Mouse (Mus musculus): ENCODE data around the gene Tmem185a. TPM values are rescaled to one million over a fixed set of nuclear protein-coding genes. Genes with fewer than 3 reads are reported as not detected.
"Not testable (repeated sequence)": the region's sequence is repeated elsewhere in the genome, so short reads cannot be mapped to it uniquely, and the experiment has no call there.

The Tmem185a gene
- polyA plus RNA-seq, 1 experiment from 2014 or later: 39.3 TPM

DNA sequence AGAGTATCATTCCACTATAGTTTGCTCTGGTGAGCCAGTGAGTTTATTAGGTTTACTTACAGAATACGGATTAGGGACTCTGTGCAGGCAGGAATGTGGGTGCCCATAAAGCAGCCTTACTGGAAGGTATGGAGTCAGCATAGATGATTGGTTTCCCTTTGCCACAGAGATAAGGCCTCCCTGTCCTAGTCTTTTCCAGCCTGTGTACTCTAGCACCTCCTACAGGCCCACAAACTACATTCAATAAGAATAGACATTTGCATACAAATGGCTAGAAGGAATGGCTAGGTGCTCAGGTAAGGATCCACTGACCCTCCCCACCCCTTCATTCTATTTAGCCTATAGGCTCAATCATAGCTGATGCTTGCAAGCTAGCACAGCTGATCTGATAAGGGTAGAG lies 24.6 kb downstream of the Tmem185a start:
- ATAC-seq (ENCODE audit: low FRiP score, low TSS enrichment): not testable (repeated sequence)

DNA sequence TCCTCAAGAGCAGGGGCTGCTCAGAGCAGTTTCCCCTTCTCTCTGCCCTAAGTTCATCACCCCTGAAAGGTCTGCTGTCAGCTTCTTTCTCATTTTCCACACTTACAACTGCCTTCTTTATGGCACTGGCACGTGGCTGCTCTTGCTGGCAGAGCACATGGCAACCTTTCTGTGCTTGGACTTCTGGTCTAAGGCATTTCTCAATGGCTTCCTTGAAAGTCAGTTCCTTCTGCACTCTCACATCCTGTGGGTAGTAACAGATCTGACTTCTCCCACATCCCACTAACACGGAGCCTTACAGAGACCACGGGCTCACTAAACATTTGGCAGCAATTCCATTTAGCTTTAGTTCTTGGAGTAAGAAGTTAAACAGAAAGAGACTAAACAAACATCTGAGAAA lies 51.5 kb downstream of the Tmem185a start:
- ATAC-seq (ENCODE audit: low FRiP score, low TSS enrichment); H3K27ac ChIP-seq (ENCODE audit: low read depth, low read length); H3K4me1 ChIP-seq (ENCODE audit: control insufficient read depth, insufficient read depth, low read length); H3K9me3 ChIP-seq (ENCODE audit: control insufficient read depth, low read length); H3K4me2 ChIP-seq (replicated peaks; ENCODE audit: low read depth, low read length); H3K4me3 ChIP-seq (ENCODE audit: low read length); H3K36me3 ChIP-seq (ENCODE audit: control insufficient read depth, insufficient read depth, low read length); H3K27me3 ChIP-seq (ENCODE audit: control insufficient read depth, insufficient read depth, low read length); H3K9ac ChIP-seq (ENCODE audit: low read depth, low read length): not testable (repeated sequence)
- WGBS: 72% methylated on average over 3 of the region's 3 CpGs

More for the DNA sequence above, 24.6 kb downstream of the Tmem185a start:
- H3K9ac ChIP-seq (ENCODE audit: low read depth, low read length); H3K27ac ChIP-seq (ENCODE audit: low read depth, low read length); H3K9me3 ChIP-seq (ENCODE audit: control insufficient read depth, low read length); H3K4me3 ChIP-seq (ENCODE audit: low read length); H3K4me1 ChIP-seq (ENCODE audit: control insufficient read depth, insufficient read depth, low read length); H3K4me2 ChIP-seq (replicated peaks; ENCODE audit: low read depth, low read length); H3K27me3 ChIP-seq (ENCODE audit: control insufficient read depth, insufficient read depth, low read length); H3K36me3 ChIP-seq (ENCODE audit: control insufficient read depth, insufficient read depth, low read length): not testable (repeated sequence)
- WGBS: no CpG with 5 or more reads among the region's 1 CpGs

Other genes with a start within 250 kb of the Tmem185a start
- gene Ids, start 112.1 kb downstream of the Tmem185a start, polyA plus RNA-seq (2014; fragmentation: Nextera tagmentation; extraction: Ambion mirVana): 2.5 and 3.0 TPM in 2 replicates
- 36.1 and 39.3 TPM in 2 replicates for gene 1110012L19Rik, start 91.3 kb downstream of the Tmem185a start, polyA plus RNA-seq (2014; fragmentation: Nextera tagmentation; extraction: Ambion mirVana)